Mouse (Mus musculus): ENCODE measurements around the gene Tnxb.

GRCm38 (mm10) chr17:34671151-34672066, 1.1 kb downstream of the Tnxb start:
- TF ChIP-seq CTCF (conservative IDR thresholded peaks at IDR 0.05; ENCODE audit: low read length) (no peak), POU5F1 (IDR thresholded peaks at IDR 0.05; ENCODE audit: borderline replicate concordance, low read length) (no peak)

All from E14TG2a.4 (cell line).